Mouse (Mus musculus): Measurements from ENCODE around the gene Acss3.

- no peak for TF ChIP-seq CTCF (IDR thresholded peaks at IDR 0.05; ENCODE audit: low read depth)
- TF ChIP-seq EP300 (optimal IDR thresholded peaks at IDR 0.05): no peak
Observed at GRCm38 (mm10) chr10:106998052-106998625, 125.3 kb downstream of the Acss3 start.
